Mouse (Mus musculus) lung, postnatal 10 days (tissue): ENCODE measurements at regions not wholly inside any gene's neighbourhood (a gene's known extent, or its start where the extent isn't known, plus 50 kb on each side); places are given as distances from the start of the nearest gene placed in this dataset.
A peak's percentile ranks its signal among the peaks of the same experiment; 100 is the strongest.

Experiments
- DNase-seq: peaks from one replicate; pipeline ENCODE4 v3.0.0; 2021

DNA sequence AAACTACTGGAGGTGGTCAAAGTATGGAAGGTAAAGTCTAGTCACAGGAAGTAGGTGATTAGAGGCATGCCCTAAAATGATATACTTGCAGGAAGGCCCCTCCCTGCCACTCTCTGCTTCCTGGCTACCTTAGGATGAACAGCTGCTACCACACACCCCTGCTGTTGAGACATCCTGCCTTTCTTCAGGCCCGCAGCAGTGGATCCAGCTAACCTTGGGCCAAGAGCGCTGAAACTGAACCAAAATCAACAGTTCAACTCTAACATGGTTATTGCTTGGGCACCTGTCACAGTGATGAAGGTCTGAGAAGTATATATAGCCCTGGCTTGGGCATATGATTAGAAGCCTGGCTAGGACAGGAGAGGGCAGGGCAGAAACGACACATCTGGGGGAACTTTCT is 352.4 kb downstream of the Prdm2 start:
- DNase-seq, result no peak

DNA sequence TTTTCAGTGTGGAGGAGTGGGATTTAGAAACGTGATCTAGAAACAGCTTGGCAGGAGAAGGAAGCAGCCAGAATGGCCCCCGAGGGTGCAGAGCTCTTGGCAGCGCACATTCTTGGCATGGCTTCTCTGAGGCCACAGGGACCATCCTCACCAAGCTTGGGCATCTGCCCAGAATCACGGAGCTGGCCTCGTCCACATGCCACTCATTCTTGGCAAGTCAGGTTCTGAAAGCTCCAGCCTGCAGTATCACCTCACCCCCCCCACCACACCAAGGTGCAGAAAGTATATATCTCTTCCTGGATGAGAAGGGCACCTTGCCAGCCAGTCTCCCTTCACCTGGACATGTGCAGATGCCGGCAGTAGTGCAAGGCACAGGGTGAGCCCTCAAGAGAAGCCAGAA is 356.2 kb downstream of the Prdm2 start:
- peak; percentile 18 for DNase-seq

DNA sequence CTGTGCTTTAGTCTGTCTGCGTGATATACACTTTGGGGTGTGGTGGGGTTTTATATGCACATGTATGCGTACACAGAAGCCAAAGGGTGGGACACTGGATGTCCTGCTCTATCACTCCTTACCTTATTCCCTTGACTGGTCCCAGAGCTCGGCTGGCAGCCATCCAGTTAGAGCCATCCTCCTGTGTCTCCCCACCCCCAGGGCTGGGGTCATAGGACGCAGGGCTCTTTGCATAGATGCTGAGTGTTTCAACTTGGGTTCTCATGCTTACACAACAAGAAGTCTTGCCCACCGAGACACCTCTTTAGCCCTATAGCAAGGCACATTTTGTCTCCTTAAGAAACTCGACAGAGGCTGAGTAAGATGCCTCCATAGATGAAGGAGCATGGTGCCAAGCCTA is 357.2 kb downstream of the Prdm2 start:
- DNase-seq, result no peak

DNA sequence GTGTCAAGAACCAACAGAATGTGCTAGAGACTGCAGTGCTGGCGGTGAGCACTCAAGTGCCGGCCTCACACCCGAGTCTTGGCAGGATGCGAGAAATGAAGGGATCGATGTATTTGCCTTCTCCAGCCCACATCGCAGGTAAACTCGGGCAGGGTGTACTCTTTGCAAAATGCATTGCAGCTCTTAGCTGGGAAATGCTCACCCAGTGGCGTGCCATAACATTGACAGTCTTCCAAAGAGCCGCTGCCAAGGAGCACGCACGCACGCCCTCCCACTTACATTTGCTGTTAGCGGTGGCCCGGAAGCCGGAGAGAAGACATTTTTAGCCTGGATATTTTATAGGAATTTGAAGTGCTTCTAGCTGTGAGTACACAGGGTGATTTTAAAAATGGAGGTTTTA is 358.9 kb downstream of the Prdm2 start:
- peak; percentile 11 for DNase-seq

DNA sequence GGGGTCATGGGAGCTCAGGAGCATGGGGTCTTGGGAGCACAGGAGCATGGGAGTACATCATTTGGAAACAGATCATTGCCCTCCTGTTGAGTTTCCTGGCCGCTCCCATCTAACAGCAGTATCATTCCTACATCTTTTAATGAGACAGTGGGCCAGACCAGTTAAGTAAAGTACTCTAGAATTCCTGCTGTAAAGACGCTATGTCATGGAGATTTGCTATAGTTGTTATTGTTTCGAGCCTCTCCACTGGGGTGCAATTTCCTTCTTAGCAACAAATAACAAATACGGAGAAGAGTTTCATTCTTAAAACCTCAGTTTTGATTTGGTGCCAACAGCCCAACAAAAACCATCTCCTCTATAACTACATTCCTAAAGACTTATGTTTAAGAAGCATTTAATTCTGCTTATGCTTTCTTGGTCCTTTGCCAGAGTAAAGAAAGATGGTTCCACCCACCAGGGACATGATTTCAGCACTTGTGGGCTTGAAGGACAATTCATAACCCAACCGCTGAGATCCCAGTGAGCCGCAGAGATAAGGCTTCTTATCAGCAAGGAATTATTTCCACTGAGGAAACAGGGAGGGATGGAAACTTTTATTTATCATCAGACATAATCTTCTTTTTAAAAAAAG is 367.6 kb downstream of the Prdm2 start:
- DNase-seq, result no peak

DNA sequence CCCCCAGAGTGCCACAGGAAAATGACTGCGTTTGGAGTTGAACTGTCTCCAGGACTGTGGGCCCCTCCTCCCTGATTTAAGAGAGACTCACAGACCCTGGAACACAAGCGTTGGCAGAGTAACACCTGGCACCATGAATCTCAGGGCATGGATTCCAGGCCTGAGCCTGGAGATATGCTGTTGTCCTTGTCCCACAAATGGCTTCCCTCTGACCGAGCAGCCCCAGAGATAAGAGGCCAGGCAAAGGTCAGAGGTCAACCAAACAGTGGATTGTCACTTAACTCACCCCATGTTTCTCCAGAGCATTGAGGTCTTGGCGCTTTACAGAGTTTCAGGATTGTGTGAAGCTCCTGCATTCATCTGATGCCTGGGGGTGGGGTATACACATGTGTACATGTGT is 373.3 kb downstream of the Prdm2 start:
- no peak for DNase-seq

DNA sequence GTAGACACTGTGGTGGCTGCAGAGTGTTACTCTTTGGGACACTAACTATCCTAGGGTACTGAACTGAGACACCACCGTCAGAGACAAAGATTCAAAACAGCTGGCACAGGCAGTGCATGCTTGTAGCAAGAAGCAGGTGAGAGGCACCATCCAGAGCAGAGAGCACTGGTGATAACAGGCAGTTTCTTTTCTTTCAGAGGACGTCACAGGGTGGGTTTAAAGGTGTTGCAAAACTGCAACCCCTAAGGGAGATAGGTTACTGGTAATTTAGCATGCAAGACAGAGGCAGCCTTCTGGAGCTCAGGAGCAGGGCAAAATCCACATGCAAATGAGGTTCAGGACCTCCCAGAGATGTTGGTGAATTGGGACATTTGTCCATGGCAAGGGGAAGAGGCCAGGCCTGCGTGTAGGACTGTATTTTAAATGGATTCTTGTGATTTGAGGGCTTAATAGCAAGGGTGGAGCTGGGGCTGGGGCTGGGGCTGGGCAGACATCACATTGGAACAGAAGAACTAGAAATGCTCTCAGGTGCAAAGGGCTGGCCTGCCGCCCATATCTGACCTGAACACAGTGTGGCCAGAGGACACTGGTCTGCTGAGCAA is 374.3 kb downstream of the Prdm2 start:
- no peak for DNase-seq

DNA sequence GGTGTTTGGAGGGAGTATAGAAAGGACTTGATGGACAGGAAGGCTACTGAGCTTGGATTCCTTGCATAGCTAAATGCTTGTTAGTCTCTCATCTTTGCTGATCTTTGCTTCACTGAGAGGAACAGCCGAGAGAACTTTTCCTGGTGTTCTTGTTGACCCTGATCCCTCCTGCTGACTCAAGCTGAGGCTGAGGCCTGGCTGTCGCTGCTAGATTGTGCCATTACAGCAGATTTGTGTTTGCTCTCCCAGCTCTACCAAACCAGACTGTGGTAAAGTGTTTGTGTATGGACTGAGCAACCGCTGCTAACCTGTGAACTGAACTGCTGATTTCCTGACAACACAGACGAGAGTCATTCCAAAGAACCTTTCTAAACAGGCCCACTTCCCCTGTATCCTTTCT is 375.2 kb downstream of the Prdm2 start:
- no peak for DNase-seq

DNA sequence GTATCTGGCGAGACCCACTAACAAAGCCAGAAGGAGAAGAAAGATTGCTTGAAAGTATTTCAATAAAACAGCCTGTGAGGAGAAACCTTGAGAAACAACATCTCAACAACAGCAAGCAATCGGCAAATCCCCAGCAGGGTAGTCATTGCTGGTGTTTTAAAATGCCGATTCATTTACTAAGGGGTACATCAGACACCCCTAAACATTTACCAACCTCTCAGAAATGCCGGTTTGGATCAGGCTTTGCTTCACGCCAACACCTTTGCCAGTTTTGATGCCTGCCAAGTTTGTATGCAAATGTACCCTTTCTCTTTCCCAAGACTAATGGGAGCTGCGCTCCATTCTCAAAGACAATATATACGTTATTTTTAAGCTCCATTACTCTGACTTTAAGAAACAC is 383.1 kb downstream of the Prdm2 start:
- DNase-seq, result no peak

DNA sequence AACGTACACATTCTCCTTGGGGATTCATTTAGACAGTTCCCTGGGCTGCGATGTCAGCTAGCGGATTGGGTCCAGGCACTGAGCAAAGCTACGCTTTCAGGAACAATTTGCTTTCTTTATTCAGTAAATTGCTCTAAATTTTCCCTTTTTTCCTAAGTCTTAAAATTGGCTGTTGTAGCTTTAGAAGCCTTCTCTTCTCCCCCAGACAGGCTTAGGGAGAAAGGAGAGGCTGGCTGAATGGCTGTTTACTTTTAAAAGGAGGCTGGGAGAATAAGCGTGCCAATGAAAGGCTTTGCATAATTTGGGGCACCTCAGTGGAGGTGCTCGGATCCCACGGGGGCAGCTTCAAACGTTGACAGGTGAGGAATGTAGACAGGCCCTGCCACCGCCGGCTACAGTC is 383.8 kb downstream of the Prdm2 start:
- DNase-seq, result no peak

DNA sequence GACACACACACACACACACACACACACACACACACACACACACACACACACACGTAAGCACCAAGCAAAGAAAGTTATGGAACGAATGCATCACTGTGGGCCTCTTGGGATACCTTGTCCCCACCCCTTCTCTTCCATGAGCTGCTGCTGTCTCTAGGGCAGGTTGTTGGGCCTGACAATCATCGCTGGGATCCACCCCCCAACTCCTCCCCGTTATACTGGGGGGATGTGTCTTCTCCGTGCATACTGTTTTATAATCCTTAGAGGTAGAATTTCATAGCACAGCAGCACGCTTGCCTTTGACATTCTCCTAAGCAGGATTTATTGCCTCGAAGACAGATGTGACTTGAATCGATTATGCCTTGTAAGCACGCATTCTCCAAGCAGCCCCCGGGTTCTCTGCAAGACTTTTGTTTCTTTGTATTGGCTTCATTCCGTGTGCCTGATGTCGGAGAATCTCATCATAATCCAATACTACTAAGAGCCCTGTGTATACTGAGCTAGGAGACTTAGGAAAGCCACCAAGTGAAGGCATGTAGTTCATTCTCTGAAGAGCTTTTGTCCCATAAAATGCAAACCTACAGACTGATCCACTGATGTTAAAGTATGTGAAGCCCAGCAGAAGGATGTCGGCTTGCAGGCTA is 386.4 kb downstream of the Prdm2 start:
- no peak for DNase-seq

DNA sequence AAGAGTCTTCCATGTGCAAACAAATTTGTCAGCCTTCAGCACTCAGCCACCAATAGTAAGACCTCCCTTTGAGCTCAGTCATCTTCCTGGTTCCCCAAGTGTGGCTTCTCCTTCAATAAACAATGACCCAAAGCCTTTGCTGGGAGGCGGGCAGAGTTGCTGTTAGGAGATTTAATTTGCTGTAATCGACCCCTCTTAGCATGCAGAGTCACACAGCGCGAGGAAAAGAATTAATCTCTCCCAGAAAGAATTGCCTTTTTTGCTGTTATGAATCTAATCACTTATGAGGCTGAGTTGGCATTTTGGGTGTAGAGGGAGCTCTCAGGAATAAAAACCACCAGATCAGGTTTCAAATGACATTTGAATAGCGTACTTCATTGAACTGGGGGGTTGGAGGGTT is 387.0 kb downstream of the Prdm2 start:
- DNase-seq, result no peak

DNA sequence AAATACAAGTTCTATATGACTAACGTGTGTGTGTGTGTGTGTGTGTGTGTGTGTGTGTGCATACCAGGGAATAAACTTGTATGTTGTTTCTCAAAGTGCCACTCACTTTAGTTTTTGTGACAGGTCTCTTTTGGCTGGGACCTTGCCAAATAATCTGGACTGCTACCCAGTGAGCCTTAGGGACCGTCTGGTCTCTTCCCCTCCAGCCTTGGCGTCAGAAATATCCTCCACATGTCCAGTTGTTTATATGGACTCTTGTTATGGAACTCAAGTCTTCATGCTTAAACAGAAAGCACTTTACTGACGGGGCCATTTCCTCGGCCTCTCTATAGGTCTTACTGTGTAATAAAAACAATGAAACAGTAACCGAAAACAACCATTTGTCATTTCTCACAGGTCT is 394.4 kb downstream of the Prdm2 start:
- DNase-seq, result no peak

DNA sequence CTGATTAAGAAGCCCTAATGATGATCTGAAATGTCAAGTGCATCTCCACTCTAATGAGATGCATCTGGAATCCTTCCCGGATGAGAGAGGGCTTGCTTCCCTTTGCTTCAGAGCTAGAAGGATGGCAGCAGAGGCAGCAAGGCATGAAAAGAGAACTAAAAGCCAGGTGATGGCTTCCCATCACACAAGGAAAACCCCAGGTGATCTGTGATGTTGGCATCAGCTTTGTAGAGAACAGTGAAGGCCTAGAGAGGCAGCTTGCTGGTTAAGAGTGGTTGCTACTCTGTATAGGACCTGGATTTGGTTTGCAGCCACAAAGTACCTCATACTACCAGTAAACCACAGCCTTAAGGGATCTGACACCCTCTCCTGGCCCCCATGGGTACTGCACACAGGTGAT is 395.8 kb downstream of the Prdm2 start:
- DNase-seq, result no peak

DNA sequence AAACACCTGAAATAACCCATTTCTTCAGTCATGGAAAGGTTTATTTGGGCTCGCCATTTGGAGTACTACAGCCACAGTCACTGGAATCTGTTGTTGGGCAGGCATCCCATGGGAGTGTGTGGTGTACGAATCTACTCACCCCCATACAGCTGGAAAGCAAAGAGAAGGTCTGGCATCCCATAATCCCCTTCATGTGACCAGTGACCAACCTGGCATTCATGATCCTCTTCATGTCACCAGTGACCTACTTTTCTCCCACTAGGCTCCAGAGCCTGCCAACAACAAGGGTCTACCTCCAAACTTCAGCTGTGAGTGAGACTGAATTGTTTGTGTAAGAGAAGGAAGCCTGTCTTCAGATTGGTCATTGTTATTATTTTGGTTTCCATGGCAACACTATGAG is 409.0 kb downstream of the Prdm2 start:
- peak; percentile 53 for DNase-seq

DNA sequence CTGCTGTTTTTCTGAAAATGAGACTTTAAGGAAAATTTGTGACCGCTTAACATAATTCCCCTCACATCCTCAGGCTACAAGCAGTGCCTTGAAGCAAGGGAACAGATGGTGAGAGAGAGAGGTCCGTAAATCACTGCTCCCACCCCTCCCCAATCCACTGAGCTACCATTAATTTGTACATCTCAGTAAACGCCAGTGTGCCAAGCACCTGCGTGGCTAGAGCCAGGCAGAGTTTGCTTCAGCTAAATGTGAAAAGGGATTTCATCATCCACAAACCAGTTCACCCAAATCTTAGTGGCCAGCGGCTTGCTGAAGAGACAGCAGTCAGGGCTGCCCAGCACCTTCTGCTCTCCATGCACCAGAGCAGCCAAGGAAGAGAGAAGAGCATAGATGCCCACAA is 413.5 kb downstream of the Prdm2 start:
- DNase-seq, result no peak

DNA sequence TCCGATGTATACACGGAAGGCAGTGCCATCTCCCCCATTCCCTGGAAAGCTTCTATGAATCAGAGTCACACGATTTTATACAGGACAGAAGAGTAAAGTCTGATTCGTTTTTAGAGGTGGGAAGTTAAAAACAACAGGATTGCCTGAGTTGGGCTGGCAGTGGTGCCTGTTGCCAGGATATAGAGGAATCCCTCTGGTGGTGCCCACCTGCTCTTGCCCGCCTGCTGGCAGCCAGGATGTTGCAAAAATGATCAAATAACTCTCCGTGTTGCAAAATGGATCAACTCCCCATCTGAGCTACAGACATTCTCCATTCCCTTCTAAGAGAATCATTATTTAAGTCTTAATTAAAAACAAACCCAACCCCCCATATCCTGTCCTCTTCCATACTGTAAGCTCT is 414.0 kb downstream of the Prdm2 start:
- DNase-seq, result no peak

DNA sequence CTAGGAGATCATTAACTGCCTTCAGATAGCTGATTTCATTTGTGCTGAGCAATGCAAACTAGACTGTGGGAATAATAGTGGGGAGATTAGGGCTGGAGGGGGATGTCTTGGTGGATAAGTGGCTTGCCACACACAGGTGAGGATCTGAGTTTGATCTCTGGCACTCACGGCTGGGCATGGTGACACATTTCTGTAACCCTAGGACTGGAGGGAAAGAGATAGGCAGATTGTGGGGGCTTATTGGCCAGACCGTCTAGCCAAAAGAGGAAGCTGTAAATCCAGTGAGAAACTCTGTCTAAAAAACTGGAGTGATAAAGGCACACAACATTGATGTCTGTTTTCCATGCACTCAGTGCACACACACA is 420.2 kb downstream of the Prdm2 start:
- DNase-seq, result no peak

DNA sequence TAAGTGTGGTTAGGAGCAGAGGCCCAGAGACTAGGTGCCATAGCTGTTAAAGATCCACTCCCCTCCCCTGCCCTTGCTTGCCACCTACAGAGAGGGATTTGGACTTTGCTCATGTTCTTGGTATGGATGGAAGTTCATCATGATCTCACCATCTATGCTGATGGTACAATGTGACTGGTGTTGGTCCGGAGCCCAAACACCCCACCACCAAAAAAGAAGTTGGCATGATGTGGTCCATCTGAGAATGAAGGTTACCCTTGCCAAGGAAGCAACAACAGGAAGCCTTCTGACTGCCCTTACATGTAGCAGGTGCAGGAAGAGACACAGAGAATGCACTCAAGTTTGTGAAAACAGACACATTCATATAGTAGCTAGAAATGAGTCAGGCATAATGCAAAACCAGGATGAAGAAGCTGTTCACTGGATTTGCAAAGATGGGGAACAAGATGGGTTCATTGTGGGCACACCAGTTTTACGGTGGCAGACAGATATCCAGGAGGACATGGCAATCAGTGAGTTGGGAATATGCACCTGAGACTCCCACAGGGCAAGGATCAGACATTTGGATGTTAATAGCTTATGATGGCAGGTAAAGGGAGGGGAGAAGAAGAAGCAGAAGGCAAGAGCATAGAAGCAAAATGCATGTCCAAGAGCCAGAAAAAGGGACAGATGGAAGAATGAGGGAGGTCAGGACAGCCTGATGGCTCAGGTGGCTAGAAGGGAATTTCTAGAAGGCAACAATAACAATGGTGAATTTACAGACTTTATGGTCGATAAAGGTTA is 420.8 kb downstream of the Prdm2 start:
- DNase-seq, result no peak

DNA sequence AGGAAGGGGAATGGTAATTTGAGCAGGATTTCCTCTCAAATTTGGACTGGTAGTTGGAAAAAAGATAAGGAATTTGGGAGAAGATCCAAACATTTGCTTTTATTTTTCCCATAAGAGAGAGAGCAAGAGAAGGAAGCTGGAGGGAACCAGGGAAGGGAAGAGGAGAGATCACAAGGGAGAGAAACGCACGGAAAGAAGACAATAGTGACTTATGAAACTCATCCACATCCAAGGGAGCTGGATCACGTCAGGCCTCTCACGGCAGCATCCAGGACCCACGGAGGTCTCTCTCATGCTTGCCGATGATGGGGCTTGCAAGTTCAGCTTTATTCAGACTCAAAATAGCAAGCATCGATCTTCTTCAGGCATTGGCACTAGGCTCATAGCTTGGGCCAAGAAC is 423.7 kb downstream of the Prdm2 start:
- DNase-seq, result no peak

DNA sequence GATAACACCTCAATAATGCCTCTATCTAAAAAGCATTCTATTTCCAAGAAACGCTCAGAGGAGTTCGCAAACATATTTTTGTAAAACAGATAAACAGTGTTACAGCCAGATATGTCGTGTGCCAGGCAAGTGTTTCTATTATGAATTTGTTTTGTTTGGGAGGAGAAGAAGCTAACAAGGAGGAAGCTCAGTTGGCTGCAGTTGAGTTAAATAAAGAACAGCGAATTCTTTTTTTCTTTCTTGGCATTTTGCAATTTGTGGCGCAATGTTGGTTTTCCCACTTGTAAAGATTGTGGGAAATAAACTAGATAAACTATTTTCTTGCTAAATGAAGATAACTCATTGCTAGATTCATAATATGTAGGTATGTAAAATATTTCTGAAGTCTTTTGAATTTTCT is 427.4 kb downstream of the Prdm2 start:
- DNase-seq, result no peak

DNA sequence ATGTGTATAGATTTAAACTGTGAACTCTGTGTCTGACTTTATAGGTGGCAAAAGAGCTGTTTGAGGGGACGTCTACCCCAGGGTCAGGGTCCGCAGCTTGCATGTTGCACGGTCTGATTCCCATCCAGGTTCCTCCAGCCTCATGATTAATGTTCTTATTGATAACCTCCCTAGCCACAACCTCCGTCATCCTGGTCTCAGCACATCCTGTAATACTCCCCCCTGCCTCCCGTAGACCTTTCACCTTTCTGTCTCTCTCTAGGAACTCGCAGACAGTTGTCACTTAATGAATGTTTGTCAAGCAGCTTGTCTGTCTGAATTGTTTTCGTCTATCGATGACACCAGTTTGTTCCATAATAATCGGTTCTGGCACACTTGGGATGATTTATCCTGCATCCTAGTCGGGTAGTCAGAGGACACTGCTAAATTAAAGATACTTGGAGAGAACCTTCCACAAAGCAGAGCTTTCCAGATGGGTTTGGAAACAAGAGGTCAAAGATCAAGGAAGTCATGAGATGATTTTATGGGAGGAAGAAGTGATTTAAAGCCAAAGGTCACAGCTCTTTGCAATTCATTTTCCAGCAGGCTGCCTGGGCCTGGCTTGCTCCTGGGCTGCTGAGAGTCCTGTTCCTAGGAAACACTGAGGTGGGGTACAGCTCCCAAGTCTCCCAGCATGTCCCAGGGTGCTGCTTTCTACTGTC is 435.9 kb downstream of the Prdm2 start:
- DNase-seq, result no peak

DNA sequence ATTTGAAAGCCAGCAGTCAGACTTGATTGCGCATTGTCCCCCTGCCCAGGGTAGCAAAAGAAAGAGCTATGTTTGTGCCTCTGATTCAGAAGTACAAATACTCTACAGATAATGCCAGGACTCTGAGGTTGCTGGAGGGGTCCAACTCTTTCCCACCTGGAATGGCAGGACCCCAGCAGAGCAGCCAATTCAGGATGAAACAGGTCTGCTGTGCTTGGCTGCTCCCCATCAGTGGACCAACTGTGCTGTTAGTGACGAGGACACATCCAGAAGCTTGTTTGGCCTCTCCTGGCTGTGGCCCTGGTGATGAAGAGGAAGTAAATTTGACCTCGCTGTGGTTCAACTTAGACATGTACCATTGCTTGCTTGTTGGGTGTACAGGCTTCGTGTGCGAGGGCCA is 437.8 kb downstream of the Prdm2 start:
- DNase-seq, result no peak
